ENCODE assay signal across 10 mouse cellular contexts in the genomic region with DNA sequence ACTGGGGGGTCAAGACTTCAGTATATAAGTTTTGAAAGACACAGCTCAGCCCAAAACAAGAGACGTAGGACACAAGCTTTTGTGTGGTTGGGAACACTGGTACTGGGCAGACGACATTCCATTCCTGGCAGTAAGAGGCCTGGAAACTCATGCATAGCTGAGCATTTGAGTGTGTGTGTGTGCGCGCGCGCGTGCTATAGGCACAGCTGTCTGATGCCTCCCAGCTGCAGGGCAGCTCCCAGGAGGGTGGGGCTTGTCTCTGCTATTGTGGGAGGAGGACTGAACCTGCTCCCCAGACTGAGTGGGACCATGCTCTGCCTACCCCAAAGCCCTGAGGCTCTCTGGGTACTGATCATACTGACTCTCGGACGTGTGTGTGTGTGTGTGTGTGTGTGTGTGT. TPM values are rescaled to one million over a fixed set of nuclear protein-coding genes. Genes with fewer than 3 reads are reported as not detected.
DNase-seq lines count a peak whose midpoint lies in the region; ATAC-seq and TF ChIP-seq lines count a peak whose summit lies in the region.
"Had no signal": no experiment of that assay in that cellular context is flagged by ENCODE, and none has a peak within 500 bp of the region (broad histone marks: within the 10 kb centered on the region; RNA-seq: fewer than 3 reads in every experiment).

No protein-coding gene starts in this region.

- peaks cover 11% of the 10 kb centered on the region for H3K4me1 ChIP-seq in hindbrain, embryonic 12.5 days
- peaks cover 12% of the 10 kb centered on the region for H3K4me1 ChIP-seq in hindbrain, embryonic 13.5 days (replicated peaks)
- peaks cover 45% of the 10 kb centered on the region for H3K4me1 ChIP-seq in embryonic facial prominence, embryonic 10.5 days
- H3K4me1 ChIP-seq in limb, embryonic 13.5 days = peaks cover 8% of the 10 kb centered on the region

- H3K4me3 ChIP-seq in hindbrain, embryonic 12.5 days = no peak overlapping the region
- H3K4me3 ChIP-seq in hindbrain, embryonic 13.5 days = no peak overlapping the region
- H3K4me3 ChIP-seq in embryonic facial prominence, embryonic 10.5 days = no peak overlapping the region
- no peak overlapping the region for H3K4me3 ChIP-seq in limb, embryonic 13.5 days
- H3K4me3 ChIP-seq in gastrocnemius, adult 2 months = no peak overlapping the region

- H3K9me3 ChIP-seq in hindbrain, embryonic 12.5 days (replicated peaks) = no peaks in the 10 kb centered on the region
- H3K9me3 ChIP-seq in hindbrain, embryonic 13.5 days = no peaks in the 10 kb centered on the region
- H3K9me3 ChIP-seq in embryonic facial prominence, embryonic 10.5 days = no peaks in the 10 kb centered on the region
- no peaks in the 10 kb centered on the region for H3K9me3 ChIP-seq in limb, embryonic 13.5 days

- intact Hi-C loops in gastrocnemius, adult 2 months (cut with DNase I) = no loop called here

- DNase-seq in embryonic facial prominence, embryonic 10.5 days (ENCODE audit: low spot score) = peak; percentile 70
- DNase-seq in retina, embryonic 14.5 days (ENCODE audit: low spot score) = peak; percentile 79
- no peak for DNase-seq in gastrocnemius, postnatal 4 days (ENCODE audit: low spot score in 2 of 2)
- no peak for DNase-seq in thymus, adult 18-20 months
- no peak for DNase-seq in gastrocnemius, adult 2 months
- DNase-seq: layer of hippocampus, adult 9-11 months had no signal

- WGBS in hindbrain, embryonic 12.5 days = 58% methylated on average over 9 of the region's 9 CpGs
- 47% methylated on average over 9 of the region's 9 CpGs for WGBS in hindbrain, embryonic 13.5 days
- 63% methylated on average over 9 of the region's 9 CpGs for WGBS in embryonic facial prominence, embryonic 10.5 days
- WGBS in limb, embryonic 13.5 days = 63% methylated on average over 9 of the region's 9 CpGs

- H3K36me3 ChIP-seq in hindbrain, embryonic 12.5 days = peaks cover 34% of the 10 kb centered on the region
- peaks cover 45% of the 10 kb centered on the region for H3K36me3 ChIP-seq in hindbrain, embryonic 13.5 days
- H3K36me3 ChIP-seq in embryonic facial prominence, embryonic 10.5 days (replicated peaks) = peaks cover 71% of the 10 kb centered on the region
- H3K36me3 ChIP-seq in limb, embryonic 13.5 days = peaks cover 44% of the 10 kb centered on the region

- H3K4me2 ChIP-seq in hindbrain, embryonic 12.5 days (replicated peaks) = no peak overlapping the region
- H3K4me2 ChIP-seq in hindbrain, embryonic 13.5 days = no peak overlapping the region
- no peak overlapping the region for H3K4me2 ChIP-seq in limb, embryonic 13.5 days (replicated peaks)

- no peak overlapping the region for H3K9ac ChIP-seq in hindbrain, embryonic 12.5 days
- H3K9ac ChIP-seq in hindbrain, embryonic 13.5 days = no peak overlapping the region
- H3K9ac ChIP-seq in limb, embryonic 13.5 days = peak overlapping the region; percentile 13; the same call in 1 of the 2 replicates

- H3K27me3 ChIP-seq in hindbrain, embryonic 12.5 days = no peaks in the 10 kb centered on the region
- H3K27me3 ChIP-seq in hindbrain, embryonic 13.5 days = no peaks in the 10 kb centered on the region
- H3K27me3 ChIP-seq in embryonic facial prominence, embryonic 10.5 days (replicated peaks; ENCODE audit: low read depth, poor library complexity, severe bottlenecking) = no peaks in the 10 kb centered on the region
- no peaks in the 10 kb centered on the region for H3K27me3 ChIP-seq in limb, embryonic 13.5 days
- H3K27me3 ChIP-seq: Patski had no signal

- no peak for TF ChIP-seq CTCF in gastrocnemius, adult 2 months (IDR thresholded peaks at IDR 0.05)

- no peak overlapping the region for H3K27ac ChIP-seq in hindbrain, embryonic 12.5 days
- no peak overlapping the region for H3K27ac ChIP-seq in hindbrain, embryonic 13.5 days
- peak overlapping the region; percentile 46; the same call in 1 of the 2 replicates for H3K27ac ChIP-seq in embryonic facial prominence, embryonic 10.5 days (replicated peaks)
- H3K27ac ChIP-seq in limb, embryonic 13.5 days = no peak overlapping the region
- no peak overlapping the region for H3K27ac ChIP-seq in gastrocnemius, adult 2 months

- 0 out of 2 replicates have a peak, but pooled peaks have one; percentile 13 for ATAC-seq in hindbrain, embryonic 12.5 days (ENCODE audit: low FRiP score)
- ATAC-seq in hindbrain, embryonic 13.5 days (ENCODE audit: low FRiP score) = no peak
- peak; percentile 84 for ATAC-seq in limb, embryonic 13.5 days (ENCODE audit: low FRiP score, low read depth)
- ATAC-seq: Patski had no signal

RNA-seq across cellular contexts. Expression of gene Map2k3, which starts 9.5 kb away (rescaled TPM):
- 49.9 and 51.0 TPM in 2 replicates for polyA plus RNA-seq in hindbrain, embryonic 12.5 days (2016; fragmentation: Nextera tagmentation; extraction: Ambion mirVana)
- 30.0 and 30.4 TPM in 2 replicates for polyA plus RNA-seq in hindbrain, embryonic 13.5 days (2015; fragmentation: Nextera tagmentation; extraction: Ambion mirVana)
- 79.7 and 87.1 TPM in 2 replicates for polyA plus RNA-seq in embryonic facial prominence, embryonic 10.5 days (2016; fragmentation: Nextera tagmentation; extraction: Ambion mirVana)
- 87.6 and 93.3 TPM in 2 replicates for polyA plus RNA-seq in limb, embryonic 13.5 days (2015; fragmentation: Nextera tagmentation; extraction: Ambion mirVana)
- 10 to 100 TPM; 69.8 to 79.2 TPM for total RNA-seq in gastrocnemius, postnatal 4 days (2021)
- total RNA-seq in gastrocnemius, adult 2 months (2021) = 100 to 1,000 TPM; 136 to 159 TPM

RNA-seq across cellular contexts. Expression of gene Natd1, which starts 26.8 kb away (rescaled TPM):
- polyA plus RNA-seq in hindbrain, embryonic 12.5 days (2016; fragmentation: Nextera tagmentation; extraction: Ambion mirVana) = 26.7 and 28.3 TPM in 2 replicates
- 36.1 and 36.8 TPM in 2 replicates for polyA plus RNA-seq in hindbrain, embryonic 13.5 days (2015; fragmentation: Nextera tagmentation; extraction: Ambion mirVana)
- 17.6 and 19.9 TPM in 2 replicates for polyA plus RNA-seq in embryonic facial prominence, embryonic 10.5 days (2016; fragmentation: Nextera tagmentation; extraction: Ambion mirVana)
- polyA plus RNA-seq in limb, embryonic 13.5 days (2015; fragmentation: Nextera tagmentation; extraction: Ambion mirVana) = 21.0 and 22.3 TPM in 2 replicates
- total RNA-seq in gastrocnemius, postnatal 4 days (2021) = 10 to 100 TPM; 19.8 to 25.2 TPM
- 10 to 100 TPM in 1 of 2 experiments, 1 to 10 TPM in 1; 8.6 to 10.4 TPM for total RNA-seq in gastrocnemius, adult 2 months (2021)

Comparison
In these comparisons a context has a peak if more than half of its experiments do, and no peak if none do; other contexts are left out.
1. DNase-seq: peak in embryonic facial prominence, embryonic 10.5 days (single experiment) and retina, embryonic 14.5 days (single experiment); none in gastrocnemius, postnatal 4 days (0 of 2), thymus, adult 18-20 months (0 of 2) and gastrocnemius, adult 2 months (single experiment).